Mouse (Mus musculus) midbrain, embryonic 14.5 days (tissue): ENCODE data around the gene Ctcfl. TPM values are rescaled to one million over a fixed set of nuclear protein-coding genes. Genes with fewer than 3 reads are reported as not detected.

Experiments used
- ATAC-seq: fragments of 200-750 bp; cut with Nextera tagmentation; 2 replicates; pipeline ENCODE4 v1.8.0; 2017; ENCODE audit warnings: moderate number of reproducible peaks, moderate library complexity; ENCODE audit not compliant: low FRiP score, low TSS enrichment
- DNase-seq: peaks from one replicate; pipeline ENCODE4 v3.0.0-alpha.2; 2015
- H3K27ac ChIP-seq: fragments of 300-500 bp; sonication (generic); replicated peaks from 2 replicates; pipeline ENCODE4 v1.5.1; 2014; ENCODE audit warnings: mild to moderate bottlenecking, low read depth, low read length, moderate library complexity
- H3K27me3 ChIP-seq: fragments of 300-500 bp; sonication (generic); 2 replicates; pipeline ENCODE4 v1.6.1; 2014; ENCODE audit warnings: low read length, control low read depth, mixed read lengths; ENCODE audit not compliant: control insufficient read depth, insufficient read depth
- H3K36me3 ChIP-seq: fragments of 300-500 bp; sonication (generic); 2 replicates; pipeline ENCODE4 v1.6.1; 2014; ENCODE audit warnings: low read length, control low read depth; ENCODE audit not compliant: control insufficient read depth, insufficient read depth
- H3K4me1 ChIP-seq: fragments of 300-500 bp; sonication (generic); 2 replicates; pipeline ENCODE4 v1.6.1; 2014; ENCODE audit warnings: mild to moderate bottlenecking, antibody characterized with exemption, low read length, control low read depth; ENCODE audit not compliant: control insufficient read depth, insufficient read depth
- H3K4me2 ChIP-seq: fragments of 300-500 bp; sonication (generic); 2 replicates; pipeline ENCODE4 v1.6.1; 2014; ENCODE audit warnings: mild to moderate bottlenecking, low read length, moderate library complexity
- H3K4me3 ChIP-seq: fragments of 300-500 bp; sonication (generic); replicated peaks from 2 replicates; pipeline ENCODE4 v1.5.1; 2014; ENCODE audit warnings: low read depth, low read length
- H3K9ac ChIP-seq: fragments of 300-500 bp; sonication (generic); replicated peaks from 2 replicates; pipeline ENCODE4 v1.6.1; 2014; ENCODE audit warnings: mild to moderate bottlenecking, low read length, moderate library complexity
- H3K9me3 ChIP-seq: fragments of 300-500 bp; sonication (generic); 2 replicates; pipeline ENCODE4 v1.6.1; 2016; ENCODE audit warnings: low read length, control low read depth, mixed read lengths; ENCODE audit not compliant: control insufficient read depth
- WGBS: fragments of 180-500 bp; shearing (Covaris S2); extraction: QIAGEN DNeasy Blood & Tissue Kit; methylation state at CpG from one replicate; pipeline ENCODE4 v1.1.7; 2014; 5-methylcytosine and 5-hydroxymethylcytosine counted together
- polyA plus RNA-seq: library from polyadenylated mRNA; unstranded; fragments of >200 nt; fragmentation: Nextera tagmentation; extraction: Ambion mirVana; gene quantifications from 2 replicates; pipeline ENCODE4 v1.2.1, GENCODE M21; 2014

The Ctcfl gene
- polyA plus RNA-seq, 1 experiment from 2014 or later: not detected

DNA sequence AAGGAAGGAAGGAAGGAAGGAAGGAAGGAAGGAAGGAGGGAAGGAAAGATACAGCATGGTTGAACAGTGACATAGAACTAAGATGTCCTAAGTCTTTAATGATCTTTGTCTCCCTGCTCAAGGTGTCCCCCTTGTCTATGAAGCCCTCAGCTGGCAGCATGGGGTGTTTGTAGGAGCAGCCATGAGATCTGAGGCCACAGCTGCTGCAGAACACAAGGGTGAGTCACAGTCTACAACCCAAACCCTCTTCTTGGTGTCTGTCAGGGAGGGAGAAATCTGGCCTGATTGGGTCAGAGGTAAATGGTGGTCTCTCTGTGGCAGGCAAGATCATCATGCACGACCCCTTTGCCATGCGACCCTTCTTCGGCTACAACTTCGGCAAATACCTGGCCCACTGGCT, 38.5 kb upstream of the Ctcfl start:
- no peak for DNase-seq
- Histone ChIP-seq H3K27me3 (no peaks in the 10 kb centered on the region), H3K9ac (no peak overlapping the region), H3K4me1 (no peaks in the 10 kb centered on the region), H3K27ac (no peak overlapping the region), H3K4me3 (no peak overlapping the region), H3K36me3 (no peaks in the 10 kb centered on the region), H3K9me3 (no peaks in the 10 kb centered on the region), H3K4me2 (no peak overlapping the region)
- ATAC-seq: no peak
- WGBS: 100% methylated on average over 4 of the region's 4 CpGs

DNA sequence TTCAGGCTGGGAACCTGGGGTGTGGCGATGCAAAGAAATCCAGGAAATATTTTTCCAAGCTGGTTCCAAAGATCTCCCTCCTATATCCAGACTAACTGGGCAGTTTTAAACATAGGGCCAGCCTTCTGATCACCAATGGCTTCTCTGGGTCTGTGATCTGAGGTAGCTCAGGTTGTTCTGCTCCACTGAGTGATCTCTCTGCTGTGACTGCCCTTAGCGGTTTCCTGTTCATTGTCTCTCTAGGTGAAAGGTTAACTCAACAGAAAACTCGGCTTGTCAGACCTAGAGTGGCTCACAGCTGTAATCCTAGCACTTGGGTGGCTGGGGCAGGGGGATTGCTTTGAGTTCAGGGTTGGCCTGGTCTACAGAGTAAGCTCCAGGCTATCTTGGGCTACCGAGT, 38.1 kb upstream of the Ctcfl start:
- Histone ChIP-seq H3K36me3 (no peaks in the 10 kb centered on the region), H3K27me3 (no peaks in the 10 kb centered on the region), H3K4me3 (no peak overlapping the region), H3K9ac (no peak overlapping the region), H3K4me2 (no peak overlapping the region), H3K4me1 (no peaks in the 10 kb centered on the region), H3K9me3 (no peaks in the 10 kb centered on the region), H3K27ac (no peak overlapping the region)
- WGBS: 65% methylated on average over 4 of the region's 4 CpGs
- DNase-seq (no peak), ATAC-seq (no peak)

DNA sequence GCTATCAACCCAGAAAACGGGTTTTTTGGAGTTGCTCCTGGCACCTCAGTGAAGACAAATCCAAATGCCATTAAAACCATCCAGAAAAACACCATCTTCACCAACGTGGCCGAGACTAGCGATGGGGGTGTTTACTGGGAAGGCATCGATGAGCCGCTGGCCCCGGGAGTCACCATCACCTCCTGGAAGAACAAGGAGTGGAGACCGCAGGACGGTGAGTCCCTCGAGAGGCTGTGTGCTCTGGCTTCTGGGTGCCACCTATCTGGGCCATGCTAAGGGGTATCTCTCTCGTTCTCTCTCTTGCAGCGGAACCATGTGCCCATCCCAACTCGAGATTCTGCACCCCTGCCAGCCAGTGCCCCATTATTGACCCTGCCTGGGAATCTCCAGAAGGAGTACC, 37.6 kb upstream of the Ctcfl start:
- no peak overlapping the region for H3K4me2 ChIP-seq
- no peaks in the 10 kb centered on the region for H3K36me3 ChIP-seq
- H3K4me1 ChIP-seq: no peaks in the 10 kb centered on the region
- no peak overlapping the region for H3K4me3 ChIP-seq
- no peak for ATAC-seq
- no peak overlapping the region for H3K27ac ChIP-seq
- H3K9me3 ChIP-seq: no peaks in the 10 kb centered on the region
- H3K27me3 ChIP-seq: no peaks in the 10 kb centered on the region
- 92% methylated on average over 13 of the region's 13 CpGs for WGBS
- DNase-seq: no peak
- no peak overlapping the region for H3K9ac ChIP-seq

DNA sequence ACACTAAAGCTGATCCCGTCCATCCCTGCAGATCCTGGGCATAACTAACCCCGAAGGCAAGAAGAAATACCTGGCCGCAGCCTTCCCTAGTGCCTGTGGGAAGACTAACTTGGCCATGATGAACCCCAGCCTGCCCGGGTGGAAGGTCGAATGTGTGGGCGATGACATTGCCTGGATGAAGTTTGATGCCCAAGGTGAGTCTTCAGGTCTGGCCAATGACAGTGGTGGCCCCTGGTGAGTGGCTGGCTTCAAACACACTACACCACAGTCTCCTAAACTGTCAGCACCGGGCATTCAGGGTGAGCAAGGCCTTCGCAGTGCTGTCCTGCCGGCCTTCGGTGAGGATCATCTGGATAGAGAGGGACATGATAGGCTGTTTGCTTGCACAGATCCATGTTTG, 36.6 kb upstream of the Ctcfl start:
- Histone ChIP-seq H3K36me3 (no peaks in the 10 kb centered on the region), H3K27ac (no peak overlapping the region), H3K9me3 (no peaks in the 10 kb centered on the region), H3K4me3 (no peak overlapping the region), H3K4me1 (no peaks in the 10 kb centered on the region), H3K9ac (no peak overlapping the region), H3K27me3 (no peaks in the 10 kb centered on the region), H3K4me2 (no peak overlapping the region)
- WGBS: 93% methylated on average over 10 of the region's 10 CpGs
- ATAC-seq (no peak), DNase-seq (no peak)

DNA sequence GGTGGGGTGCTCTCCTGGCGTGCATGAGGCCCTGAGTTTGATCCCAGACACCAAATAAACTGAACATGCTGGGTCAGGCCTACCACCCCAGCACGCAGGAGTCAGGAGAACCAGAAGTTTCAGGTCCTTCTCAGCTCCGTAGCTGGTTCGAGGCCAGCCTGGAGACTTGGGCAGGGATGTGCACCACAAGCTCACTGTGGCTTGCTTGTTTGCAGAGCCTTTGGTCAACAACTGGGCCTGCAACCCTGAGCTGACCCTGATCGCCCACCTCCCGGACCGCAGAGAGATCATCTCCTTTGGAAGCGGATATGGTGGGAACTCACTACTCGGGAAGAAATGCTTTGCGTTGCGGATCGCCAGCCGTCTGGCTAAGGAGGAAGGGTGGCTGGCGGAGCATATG, 35.6 kb upstream of the Ctcfl start:
- Histone ChIP-seq H3K27me3 (no peaks in the 10 kb centered on the region), H3K4me2 (no peak overlapping the region), H3K9ac (no peak overlapping the region), H3K4me3 (no peak overlapping the region), H3K9me3 (no peaks in the 10 kb centered on the region), H3K27ac (no peak overlapping the region), H3K4me1 (no peaks in the 10 kb centered on the region), H3K36me3 (no peaks in the 10 kb centered on the region)
- 94% methylated on average over 14 of the region's 14 CpGs for WGBS
- ATAC-seq (no peak), DNase-seq (no peak)

DNA sequence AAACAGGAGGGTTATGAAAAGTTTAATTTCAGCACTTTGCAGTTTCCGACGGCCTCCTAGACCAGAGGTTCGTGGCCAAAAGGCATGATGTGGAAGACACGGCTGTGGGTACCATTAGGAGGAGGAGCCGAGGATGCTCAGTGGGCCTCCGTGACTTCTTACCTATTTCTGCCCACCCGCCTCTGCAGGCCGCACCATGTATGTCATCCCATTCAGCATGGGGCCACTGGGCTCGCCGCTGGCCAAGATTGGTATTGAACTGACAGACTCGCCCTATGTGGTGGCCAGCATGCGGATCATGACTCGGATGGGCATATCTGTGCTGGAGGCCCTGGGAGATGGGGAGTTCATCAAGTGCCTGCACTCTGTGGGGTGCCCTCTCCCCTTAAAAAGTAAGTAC, 35.2 kb upstream of the Ctcfl start:
- H3K4me3 ChIP-seq: no peak overlapping the region
- no peaks in the 10 kb centered on the region for H3K9me3 ChIP-seq
- no peak overlapping the region for H3K4me2 ChIP-seq
- no peak overlapping the region for H3K27ac ChIP-seq
- no peak overlapping the region for H3K9ac ChIP-seq
- WGBS: 91% methylated on average over 13 of the region's 13 CpGs
- no peaks in the 10 kb centered on the region for H3K4me1 ChIP-seq
- no peaks in the 10 kb centered on the region for H3K27me3 ChIP-seq
- no peak for DNase-seq
- H3K36me3 ChIP-seq: no peaks in the 10 kb centered on the region
- ATAC-seq: no peak

DNA sequence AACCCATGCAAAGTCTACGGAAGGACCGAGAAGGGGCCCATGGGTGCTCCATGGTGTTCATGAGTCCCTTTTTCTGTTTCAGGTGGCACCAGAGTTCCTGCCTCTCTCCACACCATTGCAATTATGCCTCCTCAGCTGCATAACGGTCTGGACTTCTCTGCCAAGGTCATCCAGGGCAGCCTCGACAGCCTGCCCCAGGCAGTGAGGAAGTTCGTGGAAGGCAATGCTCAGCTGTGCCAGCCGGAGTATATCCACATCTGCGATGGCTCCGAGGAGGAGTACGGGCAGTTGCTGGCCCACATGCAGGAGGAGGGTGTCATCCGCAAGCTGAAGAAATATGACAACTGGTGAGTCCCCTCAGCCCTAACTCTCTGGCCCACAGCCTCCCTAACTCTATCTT, 33.9 kb upstream of the Ctcfl start:
- H3K9me3 ChIP-seq: no peaks in the 10 kb centered on the region
- H3K4me2 ChIP-seq: no peak overlapping the region
- H3K27ac ChIP-seq: no peak overlapping the region
- H3K27me3 ChIP-seq: no peaks in the 10 kb centered on the region
- no peak overlapping the region for H3K4me3 ChIP-seq
- H3K9ac ChIP-seq: no peak overlapping the region
- H3K4me1 ChIP-seq: no peaks in the 10 kb centered on the region
- ATAC-seq: no peak
- no peaks in the 10 kb centered on the region for H3K36me3 ChIP-seq
- 91% methylated on average over 10 of the region's 10 CpGs for WGBS
- no peak for DNase-seq

DNA sequence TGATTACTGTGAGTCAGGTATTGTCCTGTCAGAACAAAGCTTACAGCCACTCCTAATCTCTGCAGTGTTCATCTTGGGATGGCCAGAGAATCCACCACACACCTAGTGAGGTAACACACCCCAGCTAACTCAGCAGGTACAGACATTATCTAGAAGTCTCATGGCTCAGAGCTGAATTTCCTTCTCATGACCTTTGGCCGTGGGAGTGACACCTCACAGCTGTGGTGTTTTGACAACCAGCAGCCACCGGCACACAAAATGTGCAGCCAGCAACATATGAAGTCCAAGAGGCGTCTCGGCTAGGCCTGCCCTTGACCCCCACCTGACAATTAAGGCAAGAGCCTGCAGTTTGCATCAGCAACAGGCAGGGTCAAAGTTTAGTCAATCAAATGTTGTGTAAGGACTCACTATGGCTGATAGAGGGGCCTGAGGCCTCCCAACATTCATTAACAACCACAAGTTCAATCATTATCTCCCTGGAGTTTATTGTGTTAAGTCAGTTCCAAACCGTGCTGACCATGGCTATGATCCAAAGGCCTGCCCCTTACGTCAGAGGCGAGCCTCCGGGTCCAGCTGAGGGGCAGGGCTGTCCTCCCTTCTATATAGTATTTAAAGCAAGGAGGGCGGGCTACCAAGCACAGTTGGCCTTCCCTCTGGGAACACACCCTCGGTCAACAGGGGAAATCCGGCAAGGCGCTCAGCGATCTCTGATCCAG, 33.3 kb upstream of the Ctcfl start, which contains the start of gene Pck1:
Pck1 (plus strand) TSS at position 613 of the 716 bp plus-strand sequence.
- Histone ChIP-seq H3K27me3 (no peaks in the 10 kb centered on the region), H3K9ac (no peak within 1 kb of the TSS), H3K9me3 (no peaks in the 10 kb centered on the region), H3K4me1 (no peaks in the 10 kb centered on the region), H3K4me2 (no peak within 1 kb of the TSS), H3K36me3 (no peaks in the 10 kb centered on the region), H3K4me3 (no peak within 1 kb of the TSS), H3K27ac (no peak within 1 kb of the TSS)
- 90% methylated on average over 13 of the region's 13 CpGs for WGBS
- no peak for ATAC-seq
- no peak for DNase-seq

DNA sequence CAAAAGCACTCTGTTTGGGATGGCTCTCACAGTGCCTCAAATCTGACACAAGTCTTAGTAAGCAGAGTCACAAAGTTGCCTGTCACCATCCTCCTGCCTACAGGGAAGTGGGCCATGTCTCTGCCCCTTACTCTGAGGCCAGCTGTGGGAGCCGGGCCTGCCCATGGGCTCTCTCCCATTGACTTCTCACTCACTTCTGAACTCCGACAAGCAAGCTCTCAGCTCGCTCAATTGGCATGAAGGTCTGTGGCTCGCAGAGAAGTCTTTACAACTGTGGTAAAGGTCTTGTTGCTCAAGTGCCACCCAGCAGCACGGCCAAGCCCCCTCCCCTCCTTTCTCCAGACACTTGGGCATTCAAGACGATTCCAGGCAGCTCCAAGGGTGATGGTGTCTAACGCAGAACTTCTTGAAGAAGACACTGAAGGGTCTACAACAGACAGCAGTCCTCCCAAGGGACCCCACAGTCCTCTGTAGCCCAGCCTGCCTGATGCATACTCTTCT, 32.5 kb upstream of the Ctcfl start:
- Histone ChIP-seq H3K27me3 (no peaks in the 10 kb centered on the region), H3K36me3 (no peaks in the 10 kb centered on the region), H3K27ac (no peak overlapping the region), H3K4me2 (no peak overlapping the region), H3K4me1 (no peaks in the 10 kb centered on the region), H3K9me3 (no peaks in the 10 kb centered on the region), H3K4me3 (no peak overlapping the region), H3K9ac (no peak overlapping the region)
- WGBS: 90% methylated on average over 7 of the region's 7 CpGs
- ATAC-seq (no peak), DNase-seq (no peak)
